Mouse (Mus musculus) small intestine, adult 2 months (tissue): ENCODE measurements around the gene Npr1.

ENCODE experiments used
- CTCF ChIP-seq: fragments of 200-500 bp; IDR thresholded peaks from 2 replicates; pipeline ENCODE4 v1.5.1; 2012; ENCODE audit warnings: low read depth, mild to moderate bottlenecking, control low read depth, inconsistent platforms, low read length, moderate library complexity, mixed read lengths; ENCODE audit not compliant: insufficient replicate concordance, insufficient read length; ENCODE audit errors: extremely low read depth
- POLR2A ChIP-seq: fragments of 200-500 bp; IDR thresholded peaks from 2 replicates; pipeline ENCODE4 v1.6.1; 2012; ENCODE audit warnings: low read depth, mild to moderate bottlenecking, control low read depth, inconsistent platforms, low read length, moderate library complexity

DNA sequence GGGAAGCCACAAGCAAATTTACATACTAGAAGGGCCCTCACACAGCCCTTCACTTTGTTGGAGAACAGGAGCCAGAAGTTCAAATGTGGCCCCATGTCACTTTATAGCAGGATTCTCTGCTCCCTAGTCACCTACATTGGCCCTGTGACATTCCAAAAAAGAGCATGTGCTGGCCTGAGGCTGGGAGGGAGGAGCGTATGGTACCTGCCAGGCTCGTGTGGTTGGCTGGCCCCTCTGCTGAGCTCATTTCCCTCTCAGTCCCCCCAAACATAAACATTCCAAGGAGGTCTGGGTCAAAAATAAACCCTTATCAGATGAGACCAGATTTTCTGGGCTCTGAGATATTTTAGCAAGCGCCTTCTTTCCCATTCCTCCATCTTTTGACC lies 52.7 kb downstream of the Npr1 start:
- TF ChIP-seq POLR2A (no peak), CTCF (no peak)
